Mouse (Mus musculus) embryonic fibroblast, embryonic 13.5 days (primary cell): Measurements from ENCODE around the gene Snx20.

Experiments
- CTCF ChIP-seq: IDR thresholded peaks from 2 replicates; pipeline ENCODE4 v1.5.1; 2011; ENCODE audit warnings: mild to moderate bottlenecking, control low read depth, low read length, moderate library complexity, borderline replicate concordance; ENCODE audit not compliant: insufficient read depth
- POLR2A ChIP-seq: IDR thresholded peaks from 2 replicates; pipeline ENCODE4 v1.6.1; 2011; ENCODE audit warnings: low read depth, mild to moderate bottlenecking, control low read depth, low read length, moderate library complexity

DNA sequence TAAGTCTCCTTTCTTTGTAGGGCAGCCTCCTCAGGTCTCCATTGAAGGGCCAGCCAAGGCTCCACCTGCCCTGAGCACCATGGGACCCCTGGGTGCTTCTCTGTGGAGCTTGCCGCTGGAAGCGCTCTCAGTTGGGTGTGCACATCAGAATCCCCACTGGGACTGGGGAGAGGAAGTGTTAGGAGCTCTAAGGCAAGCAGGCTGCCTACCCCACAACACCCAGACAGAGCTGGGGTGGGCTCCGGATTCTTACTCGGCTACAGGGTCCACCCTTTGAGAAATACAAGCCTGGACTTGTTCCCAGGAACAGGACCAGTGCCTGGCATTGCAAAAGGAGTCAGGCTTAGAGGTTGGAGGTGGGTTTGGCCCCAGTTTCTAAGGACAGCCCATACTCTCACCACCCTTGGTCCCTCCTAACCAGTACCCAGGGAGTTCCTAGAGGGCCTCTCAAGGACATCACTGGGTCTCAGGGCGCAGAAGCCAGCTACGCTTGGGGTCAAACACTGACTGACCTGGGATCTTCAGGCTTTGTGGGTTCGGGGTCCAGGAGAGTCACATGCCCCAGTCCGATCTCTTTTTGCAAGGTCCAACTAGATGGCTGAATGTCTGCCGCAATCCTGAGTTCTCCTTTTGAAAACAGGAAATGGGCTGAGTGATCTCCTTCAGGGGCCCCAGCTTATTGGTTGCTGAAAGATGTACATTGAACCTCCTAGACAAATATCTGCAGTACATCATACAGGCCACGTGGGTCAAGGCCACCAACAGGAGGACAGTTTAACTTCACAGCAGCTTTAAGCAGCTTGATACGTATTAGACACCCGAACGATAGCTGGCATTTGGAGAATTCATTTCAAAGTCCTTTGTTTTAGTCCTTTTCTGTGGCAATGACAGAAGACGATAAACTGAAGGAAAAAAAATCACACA, at the start of gene Snx20:
- TF ChIP-seq CTCF (no peak), POLR2A (no peak)
